Mouse (Mus musculus): ENCODE measurements around the gene Ppp1r1b.
A peak's percentile ranks its signal among the peaks of the same experiment; 100 is the strongest.
"Not testable (repeated sequence)": the region's sequence is repeated elsewhere in the genome, so short reads cannot be mapped to it uniquely, and the experiment has no call there.

Ppp1r1b gene

GRCm38 (mm10) chr11:98373244-98373643 lies 25.0 kb downstream of the Ppp1r1b start:
- DNase-seq (ENCODE audit: low spot score), result no peak

GRCm38 (mm10) chr11:98374266-98374665 lies 26.1 kb downstream of the Ppp1r1b start:
- DNase-seq (ENCODE audit: low spot score), result no peak

GRCm38 (mm10) chr11:98376756-98377155 lies 28.6 kb downstream of the Ppp1r1b start:
- no peak for DNase-seq (ENCODE audit: low spot score)

GRCm38 (mm10) chr11:98377787-98378186 lies 29.6 kb downstream of the Ppp1r1b start:
- no peak for DNase-seq (ENCODE audit: low spot score)

- no peak for DNase-seq (ENCODE audit: low spot score)
Measured at GRCm38 (mm10) chr11:98379379-98379778, 31.2 kb downstream of the Ppp1r1b start.

GRCm38 (mm10) chr11:98380106-98380505 lies 31.9 kb downstream of the Ppp1r1b start:
- no peak for DNase-seq (ENCODE audit: low spot score)

GRCm38 (mm10) chr11:98381651-98382050 lies 33.4 kb downstream of the Ppp1r1b start:
- no peak for DNase-seq (ENCODE audit: low spot score)

GRCm38 (mm10) chr11:98382405-98382804 lies 34.2 kb downstream of the Ppp1r1b start:
- not testable (repeated sequence) for DNase-seq (ENCODE audit: low spot score)

- no peak for DNase-seq (ENCODE audit: low spot score)
Measured at GRCm38 (mm10) chr11:98383261-98384030, 35.2 kb downstream of the Ppp1r1b start, which contains the start of gene Tcap. Gene Tcap (plus strand): TSS chr11:98383811.

- DNase-seq (ENCODE audit: low spot score), result no peak
Measured at GRCm38 (mm10) chr11:98384216-98384615, 36.0 kb downstream of the Ppp1r1b start.

- no peak for DNase-seq (ENCODE audit: low spot score)
Measured at GRCm38 (mm10) chr11:98384721-98385637, 36.8 kb downstream of the Ppp1r1b start.

- DNase-seq (ENCODE audit: low spot score), result no peak
Measured at GRCm38 (mm10) chr11:98385638-98386585, 37.7 kb downstream of the Ppp1r1b start, which contains the start of gene Pnmt. Gene Pnmt (plus strand): TSS chr11:98386450.

- peak; percentile 38 for DNase-seq (ENCODE audit: low spot score)
Measured at GRCm38 (mm10) chr11:98386596-98386995, 38.4 kb downstream of the Ppp1r1b start.

- DNase-seq (ENCODE audit: low spot score), result no peak
Measured at GRCm38 (mm10) chr11:98387056-98387577, 38.9 kb downstream of the Ppp1r1b start.

GRCm38 (mm10) chr11:98388282-98388681 lies 40.1 kb downstream of the Ppp1r1b start:
- no peak for DNase-seq (ENCODE audit: low spot score)

GRCm38 (mm10) chr11:98389221-98389780 lies 41.1 kb downstream of the Ppp1r1b start:
- DNase-seq (ENCODE audit: low spot score), result peak; percentile 70

GRCm38 (mm10) chr11:98390141-98390540 lies 41.9 kb downstream of the Ppp1r1b start:
- DNase-seq (ENCODE audit: low spot score), result no peak

GRCm38 (mm10) chr11:98392034-98392433 lies 43.8 kb downstream of the Ppp1r1b start:
- no peak for DNase-seq (ENCODE audit: low spot score)

- no peak for DNase-seq (ENCODE audit: low spot score)
Measured at GRCm38 (mm10) chr11:98392645-98393044, 44.4 kb downstream of the Ppp1r1b start.

GRCm38 (mm10) chr11:98393317-98393716 lies 45.1 kb downstream of the Ppp1r1b start:
- DNase-seq (ENCODE audit: low spot score), result no peak

GRCm38 (mm10) chr11:98394301-98394700 lies 46.1 kb downstream of the Ppp1r1b start:
- DNase-seq (ENCODE audit: low spot score), result no peak
